Mouse (Mus musculus) cerebral cortex, adult 2 months (tissue): ENCODE results near the gene Ndufs5.

ENCODE experiments used
- WGBS: fragments of 180-500 bp; shearing (Covaris S2); methylation state at CpG from one replicate; pipeline ENCODE4 v1.1.7; 2018; 5-methylcytosine and 5-hydroxymethylcytosine counted together

Gene Ndufs5

DNA sequence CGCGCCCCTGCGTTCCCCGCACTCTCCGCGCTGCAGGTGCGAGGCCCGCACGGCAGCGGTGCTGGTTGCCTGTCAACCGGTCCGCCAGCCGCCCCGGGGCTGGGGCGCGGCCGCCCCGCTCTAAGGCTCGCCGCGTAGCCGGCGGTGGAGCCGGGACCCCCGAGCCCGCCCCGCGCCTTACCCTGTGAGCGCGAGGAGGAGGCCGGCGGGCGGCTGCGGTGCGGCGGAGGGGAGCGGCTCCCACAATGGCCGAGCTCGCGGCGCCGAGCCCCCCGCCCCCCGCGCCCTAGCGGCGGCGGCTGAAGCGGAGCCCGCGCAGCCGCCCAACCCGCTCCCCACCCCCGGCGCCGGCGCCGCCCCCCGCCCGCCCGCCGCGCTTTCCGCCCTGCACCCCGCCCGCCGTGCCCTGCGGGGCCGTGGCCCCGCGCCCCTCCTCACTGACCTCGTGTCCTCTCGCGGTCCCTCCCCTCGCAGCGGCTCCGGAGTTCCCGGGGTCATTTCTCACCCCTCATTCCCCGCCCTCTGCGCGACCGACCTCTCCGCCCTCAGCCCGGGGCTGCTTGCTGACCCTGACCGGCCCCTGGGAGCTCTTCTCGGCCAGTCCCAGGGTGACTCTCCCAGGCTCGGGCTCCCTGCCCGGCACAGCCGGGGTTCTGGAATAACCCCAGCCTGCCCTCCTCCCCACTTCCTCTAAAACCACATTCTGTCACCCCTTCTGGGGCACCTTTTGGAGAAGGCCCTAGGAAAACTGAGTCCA is 30.8 kb downstream of the Ndufs5 start:
- WGBS = 0% methylated on average over 63 of the region's 89 CpGs

GRCm38 (mm10) chr4:123686368-123687024 is 31.5 kb downstream of the Ndufs5 start:
- 1% methylated on average over 55 of the region's 56 CpGs for WGBS

- WGBS = 26% methylated on average over 8 of the region's 8 CpGs
Observed at GRCm38 (mm10) chr4:123685506-123686242, 32.3 kb downstream of the Ndufs5 start.

DNA sequence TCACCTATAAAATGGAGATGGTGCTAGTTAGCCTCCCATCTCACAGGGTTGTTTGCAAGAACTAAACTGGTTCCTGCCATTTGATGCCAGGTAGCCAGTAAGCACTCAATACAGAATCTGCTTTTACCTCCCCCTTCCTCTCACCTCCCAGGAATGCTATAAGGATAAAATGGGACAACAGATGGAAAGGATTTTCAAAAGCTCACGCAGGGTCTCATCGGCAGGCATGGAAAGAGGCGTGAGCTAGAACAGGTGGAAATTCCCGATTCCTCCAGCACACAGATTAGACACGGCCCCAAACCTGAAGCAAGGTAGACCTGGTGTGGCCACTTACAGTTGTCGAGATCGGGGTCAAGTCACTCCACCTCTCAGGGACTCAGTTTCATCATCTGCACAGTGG is 33.0 kb downstream of the Ndufs5 start:
- 48% methylated on average over 7 of the region's 7 CpGs for WGBS

DNA sequence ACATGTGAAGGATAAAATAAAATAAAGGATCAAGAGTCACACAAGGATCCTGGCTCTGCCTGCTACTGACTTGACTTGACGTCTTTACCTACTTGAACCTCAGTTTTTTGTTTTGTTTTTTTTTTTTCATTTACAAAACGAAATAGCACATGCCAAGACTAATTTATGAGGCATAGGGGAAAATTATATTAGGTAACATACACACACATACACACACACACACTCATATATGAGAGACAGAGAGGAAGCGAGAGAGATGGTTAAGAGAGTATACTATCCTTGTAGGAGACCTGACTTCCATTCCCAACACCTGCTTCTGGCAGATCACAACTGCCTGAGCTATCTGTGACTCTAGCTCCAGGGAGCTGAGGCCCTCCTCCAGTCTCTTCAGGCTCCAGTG is 33.7 kb downstream of the Ndufs5 start, which contains the start of gene Macf1:
Gene Macf1, minus strand, starts transcription at position 101 of the 400 bp plus-strand sequence.
- 71% methylated on average over 3 of the region's 3 CpGs for WGBS

DNA sequence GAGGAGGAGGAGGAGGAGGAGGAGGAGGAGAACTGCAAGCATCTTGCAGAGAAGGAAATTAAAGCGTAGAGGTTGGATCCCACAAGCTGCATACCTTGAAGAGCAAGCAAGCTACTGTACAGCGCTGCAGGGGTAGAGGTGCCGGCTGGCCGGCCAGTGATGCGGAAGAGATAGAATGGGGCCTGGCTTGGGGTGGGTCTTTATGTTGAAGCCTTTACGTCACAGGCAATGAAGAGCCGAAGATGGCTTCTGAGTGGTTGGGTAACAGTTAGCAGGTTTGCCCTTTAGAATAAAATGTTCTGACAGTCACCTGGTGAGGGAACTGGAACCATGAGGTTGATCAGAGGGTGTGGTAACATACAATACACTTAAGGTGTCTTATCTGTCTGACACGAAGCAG is 35.7 kb downstream of the Ndufs5 start:
- 53% methylated on average over 8 of the region's 8 CpGs for WGBS

DNA sequence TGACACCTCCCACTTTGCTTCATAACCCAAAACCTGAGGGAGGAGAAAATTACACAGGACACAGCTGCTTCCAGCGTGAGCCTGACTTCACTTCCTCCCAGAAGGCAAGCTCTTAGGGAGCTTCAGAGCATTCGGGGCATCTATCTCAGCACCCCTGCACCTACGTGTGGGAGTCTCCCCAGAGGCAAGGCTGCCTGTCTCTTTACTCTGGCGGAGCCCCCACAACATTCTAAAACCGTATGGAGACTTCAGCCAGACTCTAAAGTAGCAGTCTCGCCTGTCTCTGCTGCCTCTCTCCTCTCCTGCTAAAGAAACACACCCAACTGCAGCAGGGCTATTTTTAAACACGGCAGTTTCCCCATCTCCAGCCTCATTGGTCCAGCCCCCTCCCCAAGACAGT is 37.0 kb downstream of the Ndufs5 start:
- WGBS = 33% methylated on average over 7 of the region's 7 CpGs

DNA sequence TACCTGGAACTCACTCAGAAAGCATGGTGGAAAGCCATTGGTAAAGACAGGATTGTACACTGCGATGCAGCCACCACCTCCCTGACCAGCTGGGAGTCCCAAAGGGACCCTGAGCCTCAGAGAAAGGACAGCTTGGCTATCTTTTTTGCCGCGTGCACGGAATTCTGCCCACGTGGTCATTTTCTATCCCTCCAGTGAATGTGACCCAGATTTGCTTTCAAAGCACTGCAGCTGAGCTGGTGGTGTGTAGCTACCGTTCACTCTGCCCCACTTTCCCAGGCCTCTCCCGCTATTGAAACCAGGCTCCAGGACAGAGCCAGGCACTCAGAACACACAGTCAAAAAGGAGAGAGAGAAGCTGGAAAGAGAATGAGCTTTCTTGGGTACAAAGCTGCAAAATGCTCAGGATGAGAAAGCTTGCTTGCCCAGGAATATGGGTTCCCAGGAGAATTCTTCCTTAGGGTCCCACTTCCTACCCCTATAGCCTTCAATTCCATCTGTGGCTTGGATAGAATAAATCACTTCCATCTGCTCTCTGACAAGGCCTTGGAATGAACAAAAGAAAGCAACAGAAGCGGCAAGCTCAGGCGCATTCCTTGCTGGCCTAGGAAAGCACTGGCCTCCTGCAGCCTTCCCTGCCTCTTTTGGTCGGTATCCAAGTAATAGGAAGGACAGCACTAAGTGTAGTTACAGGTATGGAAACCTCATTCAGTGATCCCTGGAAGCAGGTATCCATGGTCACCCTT is 40.8 kb downstream of the Ndufs5 start:
- 26% methylated on average over 10 of the region's 10 CpGs for WGBS

- WGBS = 28% methylated on average over 6 of the region's 6 CpGs
Observed at GRCm38 (mm10) chr4:123669696-123670095, 48.3 kb downstream of the Ndufs5 start.

DNA sequence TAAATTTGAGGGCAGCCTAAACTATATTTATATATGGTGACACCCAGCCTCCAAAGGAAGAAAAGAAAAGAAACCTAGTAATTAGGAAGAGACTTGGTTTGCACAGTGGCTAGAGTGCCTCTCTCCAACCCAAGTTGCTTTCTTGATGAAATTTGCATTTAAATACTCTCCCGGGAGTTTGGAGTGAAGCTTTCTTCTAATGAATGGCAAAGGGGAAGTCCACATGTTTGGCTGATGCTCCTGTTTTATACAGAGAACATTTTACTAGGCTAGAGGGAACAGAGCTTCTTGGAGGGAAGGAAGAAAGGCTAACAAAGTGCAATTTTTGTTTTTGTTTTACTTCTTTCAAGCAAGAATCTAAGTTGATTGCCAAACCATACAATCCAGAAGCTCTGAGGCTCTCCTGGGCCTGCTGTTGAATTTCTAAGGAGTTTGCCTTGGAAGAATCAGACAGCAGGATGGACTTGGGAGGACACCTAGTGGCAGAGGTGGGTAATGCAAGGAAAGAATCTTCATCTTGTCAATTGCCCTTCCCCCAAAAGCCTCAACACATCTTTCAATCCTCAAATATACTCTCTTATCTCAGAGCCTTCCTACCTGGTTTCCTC is 50.6 kb downstream of the Ndufs5 start:
- WGBS = 8% methylated on average over 1 of the region's 1 CpGs

GRCm38 (mm10) chr4:123666517-123666916 is 51.5 kb downstream of the Ndufs5 start:
- WGBS = 65% methylated on average over 1 of the region's 1 CpGs

- WGBS = 32% methylated on average over 11 of the region's 11 CpGs
Observed at GRCm38 (mm10) chr4:123665681-123666278, 52.2 kb downstream of the Ndufs5 start.

DNA sequence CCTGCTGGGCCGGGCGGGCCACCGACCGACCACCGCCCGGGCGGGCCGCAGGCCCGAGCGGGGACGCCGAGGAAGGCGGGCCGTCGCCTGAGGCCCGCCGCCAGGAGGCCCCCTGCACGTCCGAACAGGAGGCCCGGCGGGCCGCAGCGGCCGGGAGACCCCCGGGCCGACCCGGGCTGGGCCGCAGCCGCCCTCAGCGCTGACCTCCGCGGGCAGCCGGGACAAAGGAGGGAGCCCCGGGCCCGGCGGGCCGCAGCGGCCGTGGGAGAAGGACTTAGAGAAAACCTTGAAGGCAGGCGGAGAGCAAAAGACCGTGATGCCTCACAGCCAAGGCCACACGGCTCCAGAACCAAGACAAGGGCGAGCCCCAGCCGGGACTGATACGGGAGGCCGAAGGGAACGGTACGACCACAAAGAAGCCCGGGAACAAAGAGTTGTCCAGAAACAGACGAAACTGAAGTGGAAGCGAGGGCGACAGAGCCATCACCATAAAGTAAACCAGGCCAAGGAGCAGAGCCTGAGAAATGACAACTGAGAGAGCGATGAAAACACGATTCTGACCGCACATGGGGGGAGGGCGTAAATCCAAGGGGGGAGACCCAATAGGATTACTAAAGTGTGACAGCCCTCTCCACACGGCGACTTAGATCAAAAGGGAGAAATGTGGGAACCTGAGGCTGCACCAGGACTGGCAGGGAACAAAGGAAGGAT is 52.9 kb downstream of the Ndufs5 start:
- WGBS = 1% methylated on average over 58 of the region's 58 CpGs

DNA sequence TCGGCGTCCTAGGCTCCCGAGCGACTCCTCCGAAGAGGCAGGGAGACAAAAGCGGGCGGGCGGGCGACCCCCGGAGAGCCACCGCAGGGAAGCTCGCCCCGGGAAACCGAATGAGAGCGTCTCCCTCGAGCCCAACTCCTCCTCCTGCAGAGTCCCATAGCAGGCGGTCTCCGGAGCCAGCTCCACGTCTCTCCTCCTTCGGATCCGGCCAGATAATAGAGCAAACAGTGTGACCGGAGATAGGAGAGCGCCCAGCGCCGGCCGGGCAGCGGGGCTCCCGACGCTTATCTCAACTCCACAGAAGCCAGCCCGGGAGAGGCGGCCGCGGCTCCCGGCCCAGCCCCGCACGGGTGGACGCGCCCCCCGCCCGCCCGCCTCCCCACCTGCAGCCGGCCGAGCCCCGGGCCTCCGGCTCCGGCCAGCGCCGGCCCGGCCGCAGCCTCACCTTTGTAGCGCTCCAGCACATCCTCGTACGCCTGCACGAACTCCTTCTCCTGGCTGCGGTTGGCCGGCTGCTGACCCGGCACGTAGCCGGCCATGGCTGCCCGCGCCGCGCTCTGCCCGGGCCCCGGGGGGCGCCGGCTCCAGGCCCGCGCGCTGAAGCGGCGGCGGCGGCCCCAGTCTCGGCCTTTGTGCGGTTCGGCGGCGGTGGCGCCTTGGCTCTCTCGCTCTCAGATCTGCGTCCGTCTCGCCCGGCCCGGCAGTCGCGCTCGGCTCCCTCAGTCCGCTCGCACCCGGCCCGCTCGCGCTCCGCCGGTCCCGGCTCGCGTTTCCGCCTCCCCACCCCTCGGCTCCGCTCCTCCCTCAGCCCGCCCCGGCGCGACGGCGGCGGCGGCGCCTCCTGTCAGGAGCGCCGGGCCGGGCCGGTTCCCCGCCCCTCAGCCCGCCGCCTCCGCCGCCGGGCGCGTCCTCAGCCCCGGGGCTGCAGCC is 53.7 kb downstream of the Ndufs5 start:
- 1% methylated on average over 122 of the region's 125 CpGs for WGBS

- WGBS = 3% methylated on average over 12 of the region's 12 CpGs
Observed at GRCm38 (mm10) chr4:123663688-123663965, 54.4 kb downstream of the Ndufs5 start.

- WGBS = 27% methylated on average over 15 of the region's 15 CpGs
Observed at GRCm38 (mm10) chr4:123662914-123663687, 54.9 kb downstream of the Ndufs5 start.
